Mouse (Mus musculus): ENCODE results near the gene Glrx5.

- TF ChIP-seq CTCF (IDR thresholded peaks at IDR 0.05; ENCODE audit: low read depth) (no peak), EP300 (IDR thresholded peaks at IDR 0.05; ENCODE audit: low read depth) (peak; percentile 70; the same call in 1 of the 2 replicates)
Observed at GRCm38 (mm10) chr12:105000487-105001283, 31.8 kb upstream of the Glrx5 start.

All from liver, postnatal 0 days (tissue).